In genomic region chr9:75558360-75558759, GRCm38 (mm10) we compare ENCODE assay signal across 8 mouse cellular contexts. TPM values are rescaled to one million over a fixed set of nuclear protein-coding genes. Genes with fewer than 3 reads are reported as not detected.
DNase-seq lines count a peak whose midpoint lies in the region; ATAC-seq and TF ChIP-seq lines count a peak whose summit lies in the region.

No protein-coding gene starts in this region.

- peak overlapping the region; percentile 73 for H3K4me2 ChIP-seq in intestine, embryonic 16.5 days (ENCODE audit: low read depth, low read length)
- peak overlapping the region; percentile 80 for H3K4me2 ChIP-seq in neural tube, embryonic 13.5 days

- H3K27ac ChIP-seq in layer of hippocampus, adult 2 months: peak overlapping the region; percentile 80
- H3K27ac ChIP-seq in embryonic facial prominence, embryonic 10.5 days (replicated peaks): peak overlapping the region; percentile 87; the same call in 1 of the 2 replicates
- peak overlapping the region; percentile 95 for H3K27ac ChIP-seq in intestine, embryonic 16.5 days (ENCODE audit: low read length)
- H3K27ac ChIP-seq in neural tube, embryonic 13.5 days (replicated peaks): no peak overlapping the region

- peak overlapping the region; percentile 81 for H3K4me3 ChIP-seq in layer of hippocampus, adult 2 months
- peak overlapping the region; percentile 94 for H3K4me3 ChIP-seq in embryonic facial prominence, embryonic 10.5 days
- H3K4me3 ChIP-seq in intestine, embryonic 16.5 days (ENCODE audit: low read length): peak overlapping the region; percentile 96
- H3K4me3 ChIP-seq in neural tube, embryonic 13.5 days: peak overlapping the region; percentile 91

- no peak for ATAC-seq in intestine, embryonic 16.5 days
- no peak for ATAC-seq in neural tube, embryonic 13.5 days (ENCODE audit: low read depth)

- no peaks in the 10 kb centered on the region for H3K9me3 ChIP-seq in embryonic facial prominence, embryonic 10.5 days
- H3K9me3 ChIP-seq in intestine, embryonic 16.5 days (ENCODE audit: control insufficient read depth, low read length): no peaks in the 10 kb centered on the region
- no peaks in the 10 kb centered on the region for H3K9me3 ChIP-seq in neural tube, embryonic 13.5 days

- H3K9ac ChIP-seq in intestine, embryonic 16.5 days (ENCODE audit: low read depth, low read length): peak overlapping the region; percentile 90
- H3K9ac ChIP-seq in neural tube, embryonic 13.5 days: peak overlapping the region; percentile 90

- peaks cover 27% of the 10 kb centered on the region for H3K4me1 ChIP-seq in embryonic facial prominence, embryonic 10.5 days
- peaks cover 11% of the 10 kb centered on the region for H3K4me1 ChIP-seq in intestine, embryonic 16.5 days (ENCODE audit: control insufficient read depth, insufficient read depth, low read length)
- H3K4me1 ChIP-seq in neural tube, embryonic 13.5 days (replicated peaks): peaks cover 34% of the 10 kb centered on the region

- H3K27me3 ChIP-seq in embryonic facial prominence, embryonic 10.5 days (replicated peaks; ENCODE audit: low read depth, poor library complexity, severe bottlenecking): no peaks in the 10 kb centered on the region
- no peaks in the 10 kb centered on the region for H3K27me3 ChIP-seq in intestine, embryonic 16.5 days (replicated peaks; ENCODE audit: control insufficient read depth, insufficient read depth, low read length)
- H3K27me3 ChIP-seq in neural tube, embryonic 13.5 days: no peaks in the 10 kb centered on the region

- TF ChIP-seq CTCF in layer of hippocampus, adult 2 months (conservative IDR thresholded peaks at IDR 0.05): no peak

- no peak for DNase-seq in layer of hippocampus, adult 2 months (ENCODE audit: low spot score in 2 of 2)
- DNase-seq in layer of hippocampus, postnatal 36 days: no peak
- DNase-seq in embryonic facial prominence, embryonic 10.5 days (ENCODE audit: low spot score): no peak
- no peak for DNase-seq in left cerebral cortex, adult 9 months (ENCODE audit: low spot score in 2 of 2)
- DNase-seq in adrenal gland, adult 8-10 months: no peak
- no peak for DNase-seq in lung, postnatal 4 days

- no peaks in the 10 kb centered on the region for H3K36me3 ChIP-seq in embryonic facial prominence, embryonic 10.5 days (replicated peaks)
- no peaks in the 10 kb centered on the region for H3K36me3 ChIP-seq in intestine, embryonic 16.5 days (ENCODE audit: control insufficient read depth, insufficient read depth, low read length)
- no peaks in the 10 kb centered on the region for H3K36me3 ChIP-seq in neural tube, embryonic 13.5 days

- 24% methylated on average over 3 of the region's 3 CpGs for WGBS in embryonic facial prominence, embryonic 10.5 days
- 17% methylated on average over 3 of the region's 3 CpGs for WGBS in intestine, embryonic 16.5 days
- 23% methylated on average over 3 of the region's 3 CpGs for WGBS in neural tube, embryonic 13.5 days

RNA-seq across cellular contexts. Expression of gene Tmod3, which starts 1.1 kb away (rescaled TPM):
- total RNA-seq in layer of hippocampus, adult 2 months (2021): 10 to 100 TPM; 37.6 to 40.5 TPM
- total RNA-seq in layer of hippocampus, postnatal 36 days (2021): 10 to 100 TPM; 46.4 to 47.3 TPM
- 81.0 and 99.2 TPM in 2 replicates for polyA plus RNA-seq in embryonic facial prominence, embryonic 10.5 days (2016; fragmentation: Nextera tagmentation; extraction: Ambion mirVana)
- 102 and 104 TPM in 2 replicates for polyA plus RNA-seq in intestine, embryonic 16.5 days (2015; fragmentation: Nextera tagmentation; extraction: Ambion mirVana)
- polyA plus RNA-seq in neural tube, embryonic 13.5 days (2015; fragmentation: Nextera tagmentation; extraction: Ambion mirVana): 73.8 and 91.2 TPM in 2 replicates
- 10 to 100 TPM; 49.5 to 64.9 (median 56.5) TPM for total RNA-seq in adrenal gland, adult 8-10 months (2022)

RNA-seq across cellular contexts. Expression of gene Tmod2, which starts 52.8 kb away (rescaled TPM):
- total RNA-seq in layer of hippocampus, adult 2 months (2021): 100 to 1,000 TPM; 376 to 380 TPM
- total RNA-seq in layer of hippocampus, postnatal 36 days (2021): 100 to 1,000 TPM; 370 to 392 TPM
- 31.9 and 34.3 TPM in 2 replicates for polyA plus RNA-seq in embryonic facial prominence, embryonic 10.5 days (2016; fragmentation: Nextera tagmentation; extraction: Ambion mirVana)
- polyA plus RNA-seq in intestine, embryonic 16.5 days (2015; fragmentation: Nextera tagmentation; extraction: Ambion mirVana): 10.7 and 16.2 TPM in 2 replicates
- 171 and 178 TPM in 2 replicates for polyA plus RNA-seq in neural tube, embryonic 13.5 days (2015; fragmentation: Nextera tagmentation; extraction: Ambion mirVana)
- total RNA-seq in adrenal gland, adult 8-10 months (2022): 10 to 100 TPM; 11.3 to 23.2 (median 16.8) TPM

Comparison
In these comparisons a context has a peak if more than half of its experiments do, and no peak if none do; other contexts are left out.
1. RNA of gene Tmod2, which starts 52.8 kb away (total RNA-seq): 370 to 392 TPM in layer of hippocampus, postnatal 36 days and 376 to 380 TPM in layer of hippocampus, adult 2 months; 11.3 to 23.2 TPM in adrenal gland, adult 8-10 months; every median in the first group is over 10 times any median in the second.
2. Peak in every context shown above with its lines, with median percentiles within 50 percentile points of each other: H3K4me3 ChIP-seq.